Mouse (Mus musculus) NIH3T3 (cell line): ENCODE measurements around the gene 2310022A10Rik.
A peak's percentile ranks its signal among the peaks of the same experiment; 100 is the strongest.

Source experiments
- DNase-seq: peaks from one replicate; pipeline ENCODE4 v3.0.0-alpha.2; 2012; ENCODE audit warnings: low read depth

The 2310022A10Rik gene

GRCm38 (mm10) chr7:27591266-27592216 lies 38.5 kb downstream of the 2310022A10Rik start, which contains the start of gene Akt2:
Gene Akt2 (plus strand): TSS chr7:27591552.
- peak; percentile 98 for DNase-seq

GRCm38 (mm10) chr7:27592217-27592929 lies 39.3 kb downstream of the 2310022A10Rik start:
- peak; percentile 50 for DNase-seq

GRCm38 (mm10) chr7:27592934-27593645 lies 40.1 kb downstream of the 2310022A10Rik start:
- no peak for DNase-seq

- peak; percentile 78 for DNase-seq
These were observed 43.8 kb downstream of the 2310022A10Rik start for GRCm38 (mm10) chr7:27596586-27597503.

GRCm38 (mm10) chr7:27598053-27598452 lies 45.0 kb downstream of the 2310022A10Rik start:
- DNase-seq: no peak

- no peak for DNase-seq
These were observed 48.6 kb downstream of the 2310022A10Rik start for GRCm38 (mm10) chr7:27601628-27602027.

GRCm38 (mm10) chr7:27602161-27602560 lies 49.1 kb downstream of the 2310022A10Rik start:
- DNase-seq: no peak

GRCm38 (mm10) chr7:27602835-27603234 lies 49.8 kb downstream of the 2310022A10Rik start:
- no peak for DNase-seq

GRCm38 (mm10) chr7:27604661-27605348 lies 51.8 kb downstream of the 2310022A10Rik start:
- DNase-seq: no peak

GRCm38 (mm10) chr7:27605499-27606285 lies 52.7 kb downstream of the 2310022A10Rik start:
- no peak for DNase-seq

- no peak for DNase-seq
These were observed 53.6 kb downstream of the 2310022A10Rik start for GRCm38 (mm10) chr7:27606481-27607254.

GRCm38 (mm10) chr7:27607580-27607979 lies 54.5 kb downstream of the 2310022A10Rik start:
- peak; percentile 33 for DNase-seq

- DNase-seq: no peak
These were observed 55.1 kb downstream of the 2310022A10Rik start for GRCm38 (mm10) chr7:27608130-27608529.

- no peak for DNase-seq
These were observed 56.3 kb downstream of the 2310022A10Rik start for GRCm38 (mm10) chr7:27609285-27609684.

GRCm38 (mm10) chr7:27609688-27610087 lies 56.7 kb downstream of the 2310022A10Rik start:
- DNase-seq: no peak

- no peak for DNase-seq
These were observed 57.3 kb downstream of the 2310022A10Rik start for GRCm38 (mm10) chr7:27610370-27610769.

GRCm38 (mm10) chr7:27610871-27611270 lies 57.8 kb downstream of the 2310022A10Rik start:
- no peak for DNase-seq

GRCm38 (mm10) chr7:27612940-27613339 lies 59.9 kb downstream of the 2310022A10Rik start:
- DNase-seq: peak; percentile 16
